Mouse (Mus musculus): ENCODE results near the gene Ccdc151. TPM values are rescaled to one million over a fixed set of nuclear protein-coding genes. Genes with fewer than 3 reads are reported as not detected.
A peak's percentile ranks its signal among the peaks of the same experiment; 100 is the strongest.

Ccdc151 gene
- 4.5 and 4.6 TPM in 2 replicates for polyA plus RNA-seq (2014; fragmentation: Nextera tagmentation; extraction: Ambion mirVana)

- no peaks in the 10 kb centered on the region for H3K9me3 ChIP-seq (ENCODE audit: control insufficient read depth, low read length)
- DNase-seq (peak; percentile 100), ATAC-seq (ENCODE audit: low FRiP score, low TSS enrichment) (peak; percentile 99)
- 4% methylated on average over 57 of the region's 57 CpGs for WGBS
- H3K27me3 ChIP-seq (ENCODE audit: control insufficient read depth, insufficient read depth, low read length), result no peaks in the 10 kb centered on the region
- peaks cover 34% of the 10 kb centered on the region for H3K36me3 ChIP-seq (ENCODE audit: control insufficient read depth, insufficient read depth, low read length)
- H3K9ac ChIP-seq (replicated peaks; ENCODE audit: low read length), result peak within 1 kb of the TSS; percentile 64
- peak within 1 kb of the TSS; percentile 92 for H3K4me2 ChIP-seq (ENCODE audit: low read length)
- H3K27ac ChIP-seq (replicated peaks; ENCODE audit: low read depth, low read length), result peak within 1 kb of the TSS; percentile 71
- H3K4me1 ChIP-seq (ENCODE audit: control insufficient read depth, insufficient read depth, low read length), result peaks cover 18% of the 10 kb centered on the region
- peak within 1 kb of the TSS; percentile 65 for H3K4me3 ChIP-seq (replicated peaks; ENCODE audit: low read depth, low read length)
These were observed at the start of gene Ccdc151, which contains the start of gene Prkcsh for GRCm38 (mm10) chr9:22002194-22003162. Ccdc151 (minus strand) TSS chr9:22002634. Prkcsh (plus strand) TSS chr9:22002806.

- peak within 1 kb of the TSS; percentile 96 for H3K27ac ChIP-seq (replicated peaks; ENCODE audit: low read depth, low read length)
- peak; percentile 96 for DNase-seq
- no peaks in the 10 kb centered on the region for H3K27me3 ChIP-seq (ENCODE audit: control insufficient read depth, insufficient read depth, low read length)
- peak within 1 kb of the TSS; percentile 85 for H3K4me2 ChIP-seq (ENCODE audit: low read length)
- peak within 1 kb of the TSS; percentile 98 for H3K9ac ChIP-seq (replicated peaks; ENCODE audit: low read length)
- peaks cover 8% of the 10 kb centered on the region for H3K36me3 ChIP-seq (ENCODE audit: control insufficient read depth, insufficient read depth, low read length)
- H3K4me3 ChIP-seq (replicated peaks; ENCODE audit: low read depth, low read length), result peak within 1 kb of the TSS; percentile 100
- H3K9me3 ChIP-seq (ENCODE audit: control insufficient read depth, low read length), result no peaks in the 10 kb centered on the region
- peaks cover 37% of the 10 kb centered on the region for H3K4me1 ChIP-seq (ENCODE audit: control insufficient read depth, insufficient read depth, low read length)
- WGBS, result 2% methylated on average over 25 of the region's 28 CpGs
- ATAC-seq (ENCODE audit: low FRiP score, low TSS enrichment), result peak; percentile 80
These were observed 49.5 kb upstream of the Ccdc151 start, which contains the start of gene Elavl3 for GRCm38 (mm10) chr9:22051958-22052254. Elavl3 (minus strand) TSS chr9:22052023.

GRCm38 (mm10) chr9:22051161-22051957 is 48.9 kb upstream of the Ccdc151 start:
- H3K9ac ChIP-seq (replicated peaks; ENCODE audit: low read length), result peak overlapping the region; percentile 98
- peaks cover 4% of the 10 kb centered on the region; the same call in 1 of the 2 replicates for H3K36me3 ChIP-seq (ENCODE audit: control insufficient read depth, insufficient read depth, low read length)
- H3K4me3 ChIP-seq (replicated peaks; ENCODE audit: low read depth, low read length), result peak overlapping the region; percentile 100
- DNase-seq (peak; percentile 76), ATAC-seq (ENCODE audit: low FRiP score, low TSS enrichment) (peak; percentile 26)
- peaks cover 37% of the 10 kb centered on the region for H3K4me1 ChIP-seq (ENCODE audit: control insufficient read depth, insufficient read depth, low read length)
- no peaks in the 10 kb centered on the region for H3K9me3 ChIP-seq (ENCODE audit: control insufficient read depth, low read length)
- H3K4me2 ChIP-seq (ENCODE audit: low read length), result peak overlapping the region; percentile 85
- no peaks in the 10 kb centered on the region for H3K27me3 ChIP-seq (ENCODE audit: control insufficient read depth, insufficient read depth, low read length)
- peak overlapping the region; percentile 96 for H3K27ac ChIP-seq (replicated peaks; ENCODE audit: low read depth, low read length)
- 2% methylated on average over 67 of the region's 67 CpGs for WGBS

- H3K36me3 ChIP-seq (ENCODE audit: control insufficient read depth, insufficient read depth, low read length), result no peaks in the 10 kb centered on the region; the same call in 1 of the 2 replicates
- H3K27ac ChIP-seq (replicated peaks; ENCODE audit: low read depth, low read length), result peak overlapping the region; percentile 96
- WGBS, result under 1% methylated on average over 43 of the region's 43 CpGs
- H3K4me3 ChIP-seq (replicated peaks; ENCODE audit: low read depth, low read length), result peak overlapping the region; percentile 100
- no peaks in the 10 kb centered on the region for H3K9me3 ChIP-seq (ENCODE audit: control insufficient read depth, low read length)
- ATAC-seq (ENCODE audit: low FRiP score, low TSS enrichment) (peak; percentile 59), DNase-seq (peak; percentile 85)
- no peaks in the 10 kb centered on the region for H3K27me3 ChIP-seq (ENCODE audit: control insufficient read depth, insufficient read depth, low read length)
- peak overlapping the region; percentile 98 for H3K9ac ChIP-seq (replicated peaks; ENCODE audit: low read length)
- H3K4me1 ChIP-seq (ENCODE audit: control insufficient read depth, insufficient read depth, low read length), result peaks cover 37% of the 10 kb centered on the region
- H3K4me2 ChIP-seq (ENCODE audit: low read length), result peak overlapping the region; percentile 85
These were observed 48.0 kb upstream of the Ccdc151 start for GRCm38 (mm10) chr9:22050351-22050889.

DNA sequence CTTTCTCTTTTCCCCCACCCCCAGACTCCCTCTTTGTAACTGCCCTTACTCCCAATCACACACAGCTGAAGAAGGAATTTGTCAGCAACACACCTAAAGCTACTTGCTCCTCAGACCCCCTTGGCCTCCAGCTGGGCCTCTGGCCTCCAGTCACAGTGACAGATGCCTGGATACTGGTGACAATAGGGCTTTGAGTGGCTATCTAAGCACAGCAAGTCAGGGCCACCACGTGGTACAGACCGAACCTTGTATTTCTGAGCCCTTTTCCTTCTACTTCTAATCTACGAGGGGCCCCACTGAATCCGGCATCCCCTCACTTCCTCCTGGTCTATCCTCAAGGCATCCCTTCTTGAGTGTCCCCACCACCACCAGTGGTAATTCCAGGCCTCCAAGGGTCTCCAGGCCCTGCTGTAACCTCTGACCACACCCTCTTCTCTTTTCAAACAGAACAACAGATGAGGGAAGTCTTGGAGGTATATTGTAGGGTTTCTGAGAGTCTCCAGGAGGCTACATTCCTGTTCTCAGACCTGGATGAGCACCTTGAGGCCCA is 47.4 kb upstream of the Ccdc151 start:
- H3K36me3 ChIP-seq (ENCODE audit: control insufficient read depth, insufficient read depth, low read length), result no peaks in the 10 kb centered on the region; the same call in 1 of the 2 replicates
- H3K27me3 ChIP-seq (ENCODE audit: control insufficient read depth, insufficient read depth, low read length), result no peaks in the 10 kb centered on the region
- H3K9ac ChIP-seq (replicated peaks; ENCODE audit: low read length), result peak overlapping the region; percentile 98
- peak overlapping the region; percentile 100 for H3K4me3 ChIP-seq (replicated peaks; ENCODE audit: low read depth, low read length)
- DNase-seq (peak; percentile 62), ATAC-seq (ENCODE audit: low FRiP score, low TSS enrichment) (no peak)
- 14% methylated on average over 4 of the region's 4 CpGs for WGBS
- peak overlapping the region; percentile 85 for H3K4me2 ChIP-seq (ENCODE audit: low read length)
- peaks cover 37% of the 10 kb centered on the region for H3K4me1 ChIP-seq (ENCODE audit: control insufficient read depth, insufficient read depth, low read length)
- H3K27ac ChIP-seq (replicated peaks; ENCODE audit: low read depth, low read length), result peak overlapping the region; percentile 96
- H3K9me3 ChIP-seq (ENCODE audit: control insufficient read depth, low read length), result no peaks in the 10 kb centered on the region

- Histone ChIP-seq H3K9me3 (ENCODE audit: control insufficient read depth, low read length) (no peaks in the 10 kb centered on the region), H3K9ac (replicated peaks; ENCODE audit: low read length) (peak overlapping the region; percentile 98), H3K4me3 (replicated peaks; ENCODE audit: low read depth, low read length) (peak overlapping the region; percentile 100), H3K27ac (replicated peaks; ENCODE audit: low read depth, low read length) (peak overlapping the region; percentile 96), H3K4me1 (ENCODE audit: control insufficient read depth, insufficient read depth, low read length) (peaks cover 34% of the 10 kb centered on the region), H3K4me2 (ENCODE audit: low read length) (peak overlapping the region; percentile 85), H3K27me3 (ENCODE audit: control insufficient read depth, insufficient read depth, low read length) (no peaks in the 10 kb centered on the region), H3K36me3 (ENCODE audit: control insufficient read depth, insufficient read depth, low read length) (no peaks in the 10 kb centered on the region; the same call in 1 of the 2 replicates)
- DNase-seq (peak; percentile 35), ATAC-seq (ENCODE audit: low FRiP score, low TSS enrichment) (no peak)
- WGBS, result 48% methylated on average over 11 of the region's 11 CpGs
These were observed 46.9 kb upstream of the Ccdc151 start for GRCm38 (mm10) chr9:22049315-22049714.

- Histone ChIP-seq H3K4me2 (ENCODE audit: low read length) (peak overlapping the region; percentile 85), H3K9me3 (ENCODE audit: control insufficient read depth, low read length) (no peaks in the 10 kb centered on the region), H3K27ac (replicated peaks; ENCODE audit: low read depth, low read length) (no peak overlapping the region), H3K27me3 (ENCODE audit: control insufficient read depth, insufficient read depth, low read length) (no peaks in the 10 kb centered on the region), H3K4me1 (ENCODE audit: control insufficient read depth, insufficient read depth, low read length) (peaks cover 34% of the 10 kb centered on the region), H3K36me3 (ENCODE audit: control insufficient read depth, insufficient read depth, low read length) (no peaks in the 10 kb centered on the region; the same call in 1 of the 2 replicates), H3K4me3 (replicated peaks; ENCODE audit: low read depth, low read length) (0 out of 2 replicates have a peak overlapping the region, but pooled peaks have one; percentile 7), H3K9ac (replicated peaks; ENCODE audit: low read length) (no peak overlapping the region; the same call in 1 of the 2 replicates)
- ATAC-seq (ENCODE audit: low FRiP score, low TSS enrichment) (no peak), DNase-seq (no peak)
- 64% methylated on average over 9 of the region's 9 CpGs for WGBS
These were observed 44.9 kb upstream of the Ccdc151 start for GRCm38 (mm10) chr9:22047329-22047728.

GRCm38 (mm10) chr9:22041832-22042231 is 39.4 kb upstream of the Ccdc151 start:
- no peaks in the 10 kb centered on the region; the same call in 1 of the 2 replicates for H3K36me3 ChIP-seq (ENCODE audit: control insufficient read depth, insufficient read depth, low read length)
- H3K27ac ChIP-seq (replicated peaks; ENCODE audit: low read depth, low read length), result no peak overlapping the region
- no peaks in the 10 kb centered on the region for H3K27me3 ChIP-seq (ENCODE audit: control insufficient read depth, insufficient read depth, low read length)
- 60% methylated on average over 2 of the region's 2 CpGs for WGBS
- H3K4me3 ChIP-seq (replicated peaks; ENCODE audit: low read depth, low read length), result no peak overlapping the region
- DNase-seq (no peak), ATAC-seq (ENCODE audit: low FRiP score, low TSS enrichment) (no peak)
- H3K9me3 ChIP-seq (ENCODE audit: control insufficient read depth, low read length), result no peaks in the 10 kb centered on the region
- H3K4me1 ChIP-seq (ENCODE audit: control insufficient read depth, insufficient read depth, low read length), result no peaks in the 10 kb centered on the region; the same call in none of the 2 replicates
- no peak overlapping the region for H3K4me2 ChIP-seq (ENCODE audit: low read length)
- H3K9ac ChIP-seq (replicated peaks; ENCODE audit: low read length), result no peak overlapping the region
